Mouse (Mus musculus): ENCODE data around the gene Fscb.

DNA sequence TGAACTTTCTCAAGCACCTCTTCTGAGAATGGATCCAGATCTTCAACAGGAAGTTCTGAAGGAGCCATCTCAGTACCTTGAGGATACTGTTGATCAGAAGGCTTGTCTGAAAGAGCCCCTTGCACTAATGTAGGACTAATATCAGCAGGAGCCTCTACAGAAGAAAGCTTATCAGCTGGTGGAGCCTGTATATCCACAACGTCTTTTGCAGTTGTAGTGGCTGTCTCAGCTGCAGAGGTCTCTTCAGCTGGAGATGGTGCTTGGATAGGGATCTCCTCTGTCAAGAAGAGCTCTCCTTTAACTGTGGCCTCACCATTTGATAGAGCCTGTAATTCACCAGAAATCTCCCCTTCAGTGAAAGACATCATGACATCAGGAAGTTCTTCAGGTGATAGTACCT lies 875 bp downstream of the Fscb start:
- TF ChIP-seq CTCF (IDR thresholded peaks at IDR 0.05; ENCODE audit: low read depth) (no peak), EP300 (optimal IDR thresholded peaks at IDR 0.05) (no peak)
